Mouse (Mus musculus): Measurements from ENCODE around the gene Gm12790. TPM values are rescaled to one million over a fixed set of nuclear protein-coding genes. Genes with fewer than 3 reads are reported as not detected.
A peak's percentile ranks its signal among the peaks of the same experiment; 100 is the strongest.
"Not testable (repeated sequence)": the region's sequence is repeated elsewhere in the genome, so short reads cannot be mapped to it uniquely, and the experiment has no call there.

The Gm12790 gene
- polyA plus RNA-seq (2015; fragmentation: Nextera tagmentation; extraction: Ambion mirVana) = not detected in 2 replicates

DNA sequence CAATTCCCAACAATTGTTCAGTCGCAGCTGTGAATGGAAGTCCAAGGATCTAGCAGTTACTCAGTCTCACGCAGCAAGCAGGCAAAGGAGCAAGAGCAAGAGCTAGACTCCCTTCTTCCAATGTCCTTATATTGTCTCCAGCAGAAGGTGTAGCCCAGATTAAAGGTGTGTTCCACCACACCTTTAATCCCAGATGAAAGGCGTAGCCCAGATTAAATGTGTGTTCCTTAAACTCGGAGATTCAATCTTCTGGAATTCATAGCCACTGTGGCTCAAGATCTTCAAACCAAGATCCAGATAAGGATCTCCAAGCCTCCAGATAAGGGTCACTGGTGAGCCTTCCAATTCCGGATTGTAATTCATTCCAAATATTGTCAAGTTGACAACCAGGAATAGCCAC, at the start of gene Gm12790:
TSS of gene Gm12790 (minus strand) at position 101 of the 400 bp plus-strand sequence.
- H3K4me3 ChIP-seq (replicated peaks); H3K9ac ChIP-seq; ATAC-seq; H3K4me2 ChIP-seq (replicated peaks); H3K9me3 ChIP-seq; H3K27me3 ChIP-seq (replicated peaks); H3K4me1 ChIP-seq (replicated peaks); H3K36me3 ChIP-seq; H3K27ac ChIP-seq: not testable (repeated sequence)
- 89% methylated on average over 1 of the region's 5 CpGs for WGBS

DNA sequence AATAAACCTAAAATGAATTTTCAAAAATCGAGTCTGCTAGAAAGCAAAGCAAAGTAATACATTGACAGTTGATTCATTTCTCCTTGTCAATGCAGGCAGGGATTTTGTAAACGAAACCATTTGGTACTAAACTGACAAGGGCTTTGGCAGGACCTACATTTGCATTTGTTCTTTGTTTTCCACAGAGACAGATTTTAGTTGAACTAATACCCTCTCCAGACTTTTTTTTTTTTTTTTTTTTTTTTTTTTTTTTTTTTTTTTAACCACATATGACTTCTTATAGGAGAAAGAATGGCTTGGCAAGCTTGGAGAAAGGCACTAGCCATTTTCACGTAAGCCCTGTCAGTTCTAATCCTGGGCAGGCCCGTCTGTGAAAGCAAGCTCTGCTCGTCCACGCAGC, 45.8 kb upstream of the Gm12790 start:
- H3K4me3 ChIP-seq (replicated peaks) = no peak overlapping the region
- H3K9me3 ChIP-seq = no peaks in the 10 kb centered on the region
- H3K27me3 ChIP-seq (replicated peaks) = no peaks in the 10 kb centered on the region
- no peak overlapping the region for H3K9ac ChIP-seq
- no peaks in the 10 kb centered on the region for H3K4me1 ChIP-seq (replicated peaks)
- WGBS = 83% methylated on average over 6 of the region's 6 CpGs
- H3K36me3 ChIP-seq = no peaks in the 10 kb centered on the region
- ATAC-seq = no peak
- H3K4me2 ChIP-seq (replicated peaks) = no peak overlapping the region
- H3K27ac ChIP-seq = no peak overlapping the region

DNA sequence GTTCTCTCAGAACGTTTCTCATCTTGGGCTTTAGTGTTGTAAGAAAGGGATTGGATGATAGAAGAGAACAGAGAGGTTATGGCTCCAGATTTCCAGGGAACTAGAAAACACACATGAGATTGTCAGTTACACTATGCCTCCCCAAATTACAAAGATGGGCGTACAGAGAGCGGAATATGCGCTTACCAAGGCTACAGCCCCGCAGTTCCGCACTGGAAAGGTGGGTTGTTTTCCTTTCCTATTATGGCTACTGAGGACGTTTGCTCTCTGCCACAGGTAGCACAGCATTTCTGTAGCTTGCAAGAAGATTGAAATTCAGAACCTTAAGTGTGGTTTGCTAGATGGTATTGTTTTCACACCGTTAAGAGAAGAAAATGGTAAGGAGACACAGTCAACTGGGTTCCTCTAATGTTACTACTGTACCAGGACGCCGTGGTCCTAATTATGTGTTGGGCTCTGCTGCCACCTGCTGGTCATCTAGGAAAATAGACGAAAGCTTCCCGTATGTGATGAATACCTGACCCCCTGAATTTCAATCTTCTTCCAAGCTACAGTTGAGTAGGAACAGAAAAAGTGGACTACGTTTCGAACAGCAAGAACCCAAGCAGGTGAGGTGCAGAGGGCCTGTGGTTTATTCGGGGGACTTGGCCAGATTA, 17.5 kb upstream of the Gm12790 start:
- Histone ChIP-seq H3K27me3 (replicated peaks) (no peaks in the 10 kb centered on the region), H3K4me1 (replicated peaks) (no peaks in the 10 kb centered on the region), H3K36me3 (no peaks in the 10 kb centered on the region), H3K9me3 (no peaks in the 10 kb centered on the region), H3K9ac (no peak overlapping the region), H3K4me2 (replicated peaks) (no peak overlapping the region), H3K4me3 (replicated peaks) (no peak overlapping the region), H3K27ac (no peak overlapping the region)
- WGBS = 35% methylated on average over 15 of the region's 15 CpGs
- peak; percentile 49; the same call in 1 of the 2 replicates for ATAC-seq

- H3K9me3 ChIP-seq = no peaks in the 10 kb centered on the region
- H3K9ac ChIP-seq = no peak overlapping the region
- H3K4me1 ChIP-seq (replicated peaks) = no peaks in the 10 kb centered on the region
- H3K36me3 ChIP-seq = no peaks in the 10 kb centered on the region
- no peak overlapping the region for H3K4me2 ChIP-seq (replicated peaks)
- H3K27me3 ChIP-seq (replicated peaks) = no peaks in the 10 kb centered on the region
- no peak overlapping the region for H3K4me3 ChIP-seq (replicated peaks)
- no peak for ATAC-seq
- WGBS = 86% methylated on average over 5 of the region's 5 CpGs
- no peak overlapping the region for H3K27ac ChIP-seq
Measured at GRCm38 (mm10) chr4:101997426-101997825, 16.6 kb upstream of the Gm12790 start.

DNA sequence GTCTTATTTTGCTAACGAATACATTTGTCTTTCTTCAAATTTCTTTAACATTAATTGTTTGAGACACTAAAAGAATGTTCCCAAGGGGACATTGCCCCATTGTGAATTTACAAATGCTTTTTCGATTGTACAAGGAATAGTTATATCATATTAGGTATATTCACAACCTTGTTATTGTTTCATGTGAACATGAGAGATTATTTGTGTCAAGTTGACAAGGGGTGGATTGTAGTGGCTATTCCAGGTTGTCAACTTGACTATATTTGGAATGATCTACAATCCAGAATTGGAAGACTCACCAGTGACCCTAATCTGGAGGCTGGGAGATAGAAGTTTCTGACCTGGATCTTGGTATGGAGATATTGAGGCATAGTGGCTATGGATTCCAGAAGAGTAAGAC, 5.5 kb upstream of the Gm12790 start, which contains the start of gene Gm12789:
TSS of gene Gm12789 (plus strand) at position 301 of the 400 bp plus-strand sequence.
- 88% methylated on average over 2 of the region's 2 CpGs for WGBS
- not testable (repeated sequence) for H3K4me2 ChIP-seq (replicated peaks); H3K27me3 ChIP-seq (replicated peaks); H3K4me3 ChIP-seq (replicated peaks); H3K9ac ChIP-seq; H3K36me3 ChIP-seq; H3K27ac ChIP-seq; H3K9me3 ChIP-seq; ATAC-seq; H3K4me1 ChIP-seq (replicated peaks)

DNA sequence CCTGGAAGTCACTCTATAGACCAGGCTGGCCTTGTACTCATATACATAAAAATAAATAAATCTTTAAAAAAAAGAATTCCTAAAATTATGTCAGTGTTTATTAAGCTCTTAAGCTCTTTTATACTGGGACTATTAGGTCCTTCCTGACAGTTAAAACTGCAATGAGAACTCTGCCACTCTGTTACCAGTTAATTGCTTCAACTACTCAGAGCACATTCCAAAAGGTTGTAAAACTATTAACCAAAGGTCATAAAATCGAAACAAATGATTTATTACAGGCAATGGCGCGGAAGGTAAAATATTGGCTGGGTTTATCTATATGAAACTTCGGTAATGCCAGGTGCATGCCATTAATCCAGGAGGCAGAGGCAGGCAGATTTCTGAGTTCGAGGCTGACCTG, 4.8 kb upstream of the Gm12790 start:
- no peaks in the 10 kb centered on the region for H3K4me1 ChIP-seq (replicated peaks)
- peak; percentile 76 for ATAC-seq
- H3K36me3 ChIP-seq = no peaks in the 10 kb centered on the region
- H3K9ac ChIP-seq = no peak overlapping the region
- H3K9me3 ChIP-seq = no peaks in the 10 kb centered on the region
- H3K4me2 ChIP-seq (replicated peaks) = no peak overlapping the region
- no peak overlapping the region for H3K27ac ChIP-seq
- no peaks in the 10 kb centered on the region for H3K27me3 ChIP-seq (replicated peaks)
- H3K4me3 ChIP-seq (replicated peaks) = no peak overlapping the region
- WGBS = 52% methylated on average over 5 of the region's 5 CpGs

DNA sequence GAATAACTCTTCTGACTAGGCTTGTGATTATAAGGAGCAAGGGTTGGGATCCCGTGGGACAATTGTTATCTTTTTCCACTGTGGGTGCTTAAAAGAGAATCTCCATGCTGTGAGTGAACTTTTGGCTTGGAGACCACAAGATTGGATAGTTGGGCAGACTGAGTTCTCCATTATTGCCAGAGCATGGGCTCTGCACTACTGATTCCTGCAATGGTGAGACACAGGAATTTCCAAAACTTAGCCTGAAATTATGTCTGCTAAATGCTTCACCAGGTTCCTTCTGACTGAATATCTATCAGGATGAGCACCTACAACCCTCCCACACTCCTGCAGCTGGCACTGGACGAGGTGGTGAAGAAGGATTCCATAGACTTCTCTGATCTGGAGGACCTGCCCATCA, 40.7 kb downstream of the Gm12790 start, which contains the start of gene Gm12794:
TSS of gene Gm12794 (plus strand) at position 301 of the 400 bp plus-strand sequence.
- 74% methylated on average over 2 of the region's 2 CpGs for WGBS
- H3K27me3 ChIP-seq (replicated peaks) = not testable (repeated sequence)

More for the DNA sequence above, 40.7 kb downstream of the Gm12790 start, which contains the start of gene Gm12794:
- H3K9ac ChIP-seq; H3K4me3 ChIP-seq (replicated peaks); H3K27ac ChIP-seq; H3K9me3 ChIP-seq; H3K4me1 ChIP-seq (replicated peaks); H3K36me3 ChIP-seq; ATAC-seq; H3K4me2 ChIP-seq (replicated peaks): not testable (repeated sequence)

Other genes starting within 250 kb of the Gm12790 start
- gene B020004J07Rik, start 137.0 kb downstream of the Gm12790 start, polyA plus RNA-seq (2015; fragmentation: Nextera tagmentation; extraction: Ambion mirVana) = not detected in 2 replicates
- not detected in 2 replicates for gene C130073F10Rik, start 87.3 kb downstream of the Gm12790 start, polyA plus RNA-seq (2015; fragmentation: Nextera tagmentation; extraction: Ambion mirVana)
- not detected in 2 replicates for gene Gm12800, start 71.9 kb downstream of the Gm12790 start, polyA plus RNA-seq (2015; fragmentation: Nextera tagmentation; extraction: Ambion mirVana)
- gene Gm12794, start 40.6 kb downstream of the Gm12790 start, polyA plus RNA-seq (2015; fragmentation: Nextera tagmentation; extraction: Ambion mirVana) = not detected in 2 replicates
- gene Gm12789, start 5.6 kb upstream of the Gm12790 start, polyA plus RNA-seq (2015; fragmentation: Nextera tagmentation; extraction: Ambion mirVana) = not detected in 2 replicates
- gene Pde4b, start 106.5 kb upstream of the Gm12790 start, polyA plus RNA-seq (2015; fragmentation: Nextera tagmentation; extraction: Ambion mirVana) = 12.9 and 13.4 TPM in 2 replicates

All from intestine, embryonic 15.5 days (tissue).